Mouse (Mus musculus) frontal cortex, postnatal 14 days (tissue): ENCODE results near the gene Hk2.

Source experiments
- DNase-seq, 2 experiments: peaks; one replicate each; pipeline ENCODE4 v3.0.0; 2022; ENCODE audit warnings: low spot score in 2 of 2

The Hk2 gene

DNA sequence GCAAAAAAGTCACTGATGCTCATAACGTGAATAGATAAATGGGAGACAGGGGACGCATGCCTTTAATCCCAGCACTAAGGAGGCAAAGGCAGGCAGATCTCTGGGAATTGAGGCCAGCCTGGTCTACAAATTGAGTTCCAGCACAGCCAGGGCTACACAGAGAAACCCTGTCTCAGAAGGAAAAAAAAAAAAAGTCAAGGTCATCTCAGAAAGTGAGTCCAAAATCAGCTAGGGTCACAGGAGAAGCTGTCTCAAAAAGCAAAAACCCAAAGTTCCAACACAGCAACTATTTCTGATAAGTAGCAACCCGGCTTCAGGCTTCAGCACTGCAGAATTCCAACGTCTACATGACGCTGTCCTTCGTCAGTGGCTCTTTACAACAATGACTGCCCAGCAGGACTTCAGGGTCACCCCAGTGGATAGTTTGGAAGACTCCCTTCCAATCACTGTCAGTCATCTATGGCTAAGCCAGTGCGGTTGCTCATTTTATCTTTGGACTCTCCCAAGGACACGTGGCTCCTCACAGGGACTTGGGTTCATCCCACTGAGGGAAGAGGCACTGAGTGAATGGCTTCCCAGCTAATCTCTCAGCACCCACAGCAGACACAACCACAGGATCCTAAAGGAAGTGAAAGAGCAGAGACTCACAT is 33.3 kb downstream of the Hk2 start:
- DNase-seq, result no peak

DNA sequence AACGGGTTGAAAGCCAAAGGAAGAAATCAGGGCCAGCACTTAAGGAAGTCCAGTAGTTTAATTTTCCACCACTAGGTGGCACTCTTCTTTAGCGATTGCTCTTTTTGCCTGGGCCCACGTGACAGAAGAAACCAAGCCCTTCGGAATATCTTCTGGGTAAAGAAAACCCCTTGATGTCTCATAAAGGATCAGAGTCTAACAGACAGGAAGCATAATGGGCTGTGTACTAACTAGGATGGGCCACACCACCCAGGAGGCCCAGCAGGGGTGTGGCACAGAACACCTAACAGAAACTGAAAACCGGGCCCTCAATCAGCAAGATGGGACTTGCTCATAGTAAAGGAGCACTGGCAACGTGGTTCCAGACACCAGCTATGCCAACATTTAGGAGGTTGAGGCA is 34.0 kb downstream of the Hk2 start:
- peak in 1 of 2 experiments; percentile 27 for DNase-seq

DNA sequence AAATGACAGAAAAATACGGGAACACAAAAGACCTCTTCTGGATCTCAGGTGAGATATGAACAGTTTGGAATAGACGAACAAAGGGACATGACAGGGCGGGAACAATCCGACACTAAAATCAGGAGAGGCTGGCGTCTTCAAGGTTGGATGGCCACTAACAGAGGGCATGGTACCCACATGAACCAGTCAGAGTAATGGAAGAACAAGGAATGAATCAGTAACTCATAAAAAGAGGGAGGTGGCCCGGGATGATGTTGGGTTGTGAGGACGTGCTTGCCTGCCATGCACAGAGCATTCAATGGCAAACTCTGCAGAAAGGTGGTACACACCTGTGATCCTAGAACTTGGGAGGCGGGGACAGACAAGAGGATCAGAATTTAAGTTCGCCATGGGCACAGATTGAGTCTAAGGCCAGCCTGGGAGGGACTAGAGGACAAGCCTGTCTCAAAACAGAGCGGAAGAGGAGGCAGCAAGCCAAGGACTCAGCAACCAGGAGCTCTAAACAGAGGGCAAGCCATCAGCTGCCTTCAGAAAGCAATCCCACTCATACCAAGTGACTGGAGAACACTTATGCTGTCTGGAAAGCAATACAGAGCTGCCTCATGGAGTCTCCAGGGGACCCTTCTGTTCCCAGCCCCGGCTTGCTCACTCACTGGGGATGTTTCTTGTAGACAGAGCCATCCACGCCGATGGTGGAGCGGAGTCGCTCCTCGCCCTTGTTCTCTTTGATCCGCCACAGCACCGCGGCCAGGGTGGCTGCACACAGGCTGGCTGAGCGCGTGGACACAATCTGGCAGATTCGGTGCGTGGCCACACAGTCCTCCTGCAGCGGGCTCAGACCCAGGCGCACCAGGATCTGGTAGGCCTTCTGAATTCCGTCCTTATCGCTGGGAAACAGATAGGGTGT is 36.4 kb downstream of the Hk2 start:
- no peak for DNase-seq

DNA sequence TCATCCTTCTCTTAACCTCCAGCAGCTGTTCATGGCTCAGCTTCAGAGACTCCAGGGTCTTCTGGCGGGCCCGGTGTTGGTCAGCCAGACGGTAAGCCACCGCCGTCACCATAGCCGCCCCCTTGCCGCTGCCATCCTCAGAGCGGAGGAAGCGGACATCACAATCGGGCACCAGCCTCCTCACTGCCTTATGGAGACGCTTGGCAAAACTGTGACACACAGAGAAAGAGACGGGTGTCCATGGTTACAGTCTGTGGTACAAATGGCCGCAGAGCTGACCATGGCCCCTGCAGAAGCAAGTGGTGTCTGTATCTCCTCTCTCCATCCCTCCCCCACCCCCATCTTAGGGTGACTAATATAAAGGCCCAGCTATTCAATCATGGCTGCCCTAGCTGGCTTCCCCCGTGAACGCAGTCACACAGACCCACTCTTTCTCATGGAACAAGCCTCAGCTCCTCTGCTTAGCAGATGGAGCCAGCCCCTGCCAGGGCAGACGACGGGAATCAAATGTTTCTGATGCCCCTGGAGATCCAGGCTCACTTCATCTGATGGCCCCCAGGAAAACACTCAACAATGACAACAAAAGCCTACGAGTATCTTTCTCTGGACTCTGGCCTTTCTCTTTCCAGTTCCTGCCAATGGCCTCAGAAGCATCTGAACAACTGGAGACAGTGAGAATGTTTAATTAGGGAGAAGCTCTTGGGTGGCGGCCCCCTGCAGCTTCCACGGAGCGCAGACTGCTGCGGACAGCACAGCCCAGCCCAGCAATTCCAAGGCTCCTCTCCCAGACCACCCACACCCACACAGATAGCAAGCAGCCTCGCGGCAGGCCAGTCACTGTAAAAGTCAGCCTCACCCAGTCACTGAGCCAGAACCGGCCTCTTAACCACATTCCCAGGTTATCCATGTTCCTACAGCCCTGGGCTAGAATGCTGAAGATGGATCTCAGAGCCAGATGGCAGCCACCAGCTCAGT is 37.3 kb downstream of the Hk2 start:
- DNase-seq, result no peak

DNA sequence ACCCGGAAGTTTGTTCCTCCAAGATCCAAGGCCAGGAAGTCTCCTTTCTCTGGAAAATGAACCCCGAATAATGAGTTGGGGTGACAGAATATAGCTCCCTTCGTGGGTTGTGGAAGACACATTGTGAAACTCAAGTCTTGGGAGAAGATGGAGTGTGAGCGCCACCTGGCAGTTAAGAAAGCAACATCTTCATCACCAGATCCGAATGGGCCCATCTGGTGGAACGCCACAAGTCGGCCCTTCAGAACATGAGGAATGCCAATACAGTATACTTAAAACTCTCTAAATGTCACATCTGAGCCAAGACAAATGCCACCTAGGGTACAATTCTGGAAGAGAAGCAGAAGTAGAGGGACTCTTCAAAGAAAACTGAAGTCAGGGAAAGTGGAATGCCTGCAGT is 38.9 kb downstream of the Hk2 start:
- peak in 1 of 2 experiments; percentile 13 for DNase-seq

DNA sequence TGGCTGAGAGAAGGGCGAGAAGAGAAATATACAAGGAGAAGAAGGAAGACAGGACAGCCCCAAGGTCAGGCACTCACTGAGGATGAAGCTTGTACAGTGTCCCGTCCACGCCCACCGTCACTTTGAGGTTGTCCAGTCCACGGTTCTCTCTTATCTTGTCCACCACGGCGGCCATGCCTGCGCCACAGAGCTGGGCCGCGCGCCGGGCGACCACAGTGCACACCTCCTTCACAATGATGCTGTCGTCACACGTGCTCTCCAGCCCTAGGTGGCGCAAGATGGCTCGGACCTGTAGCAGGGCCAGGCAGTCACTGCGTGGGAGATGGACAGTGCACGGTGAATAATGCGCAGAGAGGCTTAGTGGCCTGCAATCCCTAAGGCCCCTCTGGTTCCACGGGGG is 45.6 kb downstream of the Hk2 start:
- DNase-seq, result no peak

DNA sequence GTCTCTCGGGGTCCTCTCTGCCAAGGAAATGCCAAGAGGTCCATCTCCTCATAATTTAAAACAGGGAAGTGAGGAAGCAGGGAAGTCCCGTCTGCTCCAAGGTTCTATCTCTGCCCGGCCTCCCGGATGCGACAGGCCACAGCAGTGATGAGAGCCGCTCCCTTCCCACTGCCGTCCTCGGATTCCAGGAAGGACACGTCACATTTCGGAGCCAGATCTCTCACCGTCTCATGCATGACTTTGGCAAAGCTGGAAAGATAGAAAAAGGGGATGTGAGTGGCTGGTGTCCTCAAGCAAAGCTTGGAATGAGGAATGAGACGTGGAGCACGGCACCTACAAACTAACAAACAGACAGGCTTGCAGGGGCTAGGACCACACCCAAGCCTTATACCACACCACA is 47.0 kb downstream of the Hk2 start:
- DNase-seq, result no peak

DNA sequence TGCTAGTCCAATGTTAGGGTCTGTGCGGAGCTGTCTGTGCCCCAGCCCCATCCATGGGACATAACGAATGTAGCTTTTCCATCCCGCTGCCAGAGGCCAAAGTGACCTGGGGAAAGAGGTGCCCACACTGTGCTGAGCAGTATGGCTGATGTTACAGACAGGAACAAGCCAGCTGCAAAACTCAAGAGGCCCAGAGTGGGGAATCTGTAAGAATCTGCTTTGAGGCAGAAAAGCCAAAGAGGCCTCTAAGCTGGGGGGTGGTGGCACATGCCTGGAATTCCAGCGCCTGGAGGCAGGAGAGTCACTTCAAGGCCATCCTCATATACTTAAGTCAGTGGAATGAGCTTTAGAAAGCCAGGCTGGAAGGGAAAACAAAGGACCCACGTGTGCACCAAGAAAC is 50.9 kb downstream of the Hk2 start:
- DNase-seq, result no peak

DNA sequence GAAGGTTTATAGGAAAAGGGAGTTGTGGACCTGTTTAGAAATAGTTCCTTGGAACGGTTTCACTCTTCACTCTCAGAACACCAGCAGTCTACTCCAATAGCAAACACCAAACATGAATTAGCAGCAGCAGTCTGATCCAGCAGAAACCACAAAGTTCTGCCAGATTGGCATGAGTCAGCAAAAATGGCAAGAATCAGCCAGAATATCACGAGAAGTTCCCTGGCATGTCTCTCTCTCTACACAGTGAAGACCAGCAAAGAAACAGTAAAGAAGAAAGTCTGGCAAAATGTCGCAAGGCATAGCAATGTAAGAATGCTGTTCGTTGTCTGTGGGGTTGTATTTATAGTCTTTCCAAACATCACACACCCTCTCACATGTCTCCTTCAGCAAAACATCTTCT is 58.1 kb downstream of the Hk2 start:
- no peak for DNase-seq

DNA sequence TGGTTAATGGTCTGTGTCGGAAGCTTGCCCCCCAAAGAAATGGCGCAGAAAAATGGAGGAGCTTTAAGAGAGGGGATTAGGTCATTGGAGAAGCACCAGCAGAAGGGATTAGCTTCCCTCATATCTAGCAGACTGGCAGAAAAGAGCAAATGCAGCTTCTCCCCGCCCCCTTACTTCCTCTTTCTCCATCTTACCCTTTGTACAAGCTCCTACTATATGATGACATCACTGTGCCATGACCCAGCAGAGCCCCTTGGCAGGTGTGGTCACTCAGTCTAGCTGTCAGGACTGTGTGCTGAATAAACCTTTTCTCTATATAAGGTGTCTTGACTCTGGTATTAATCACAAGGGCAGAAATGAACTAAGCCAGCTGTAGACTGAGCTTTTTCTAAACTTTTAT is 58.6 kb downstream of the Hk2 start:
- no peak for DNase-seq

DNA sequence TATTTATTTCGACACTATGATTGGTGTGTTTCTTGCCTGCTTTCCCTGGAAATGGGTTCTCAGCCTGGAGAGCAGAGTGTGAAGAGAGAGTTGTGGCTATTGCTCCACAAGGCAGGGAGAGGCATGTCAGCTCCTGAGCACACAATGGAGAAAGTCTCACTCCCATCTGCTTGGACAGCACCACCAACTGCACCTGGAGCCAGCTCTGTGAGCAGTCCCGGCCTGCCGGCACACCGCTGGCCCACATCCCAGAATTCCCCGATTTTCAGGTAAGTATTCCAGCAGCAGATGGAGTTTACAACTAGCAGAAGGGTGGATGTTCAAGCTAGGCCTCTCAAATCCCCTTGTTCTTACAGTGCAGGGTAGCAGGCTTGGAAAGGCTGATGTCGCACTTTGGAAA is 59.0 kb downstream of the Hk2 start:
- no peak for DNase-seq

DNA sequence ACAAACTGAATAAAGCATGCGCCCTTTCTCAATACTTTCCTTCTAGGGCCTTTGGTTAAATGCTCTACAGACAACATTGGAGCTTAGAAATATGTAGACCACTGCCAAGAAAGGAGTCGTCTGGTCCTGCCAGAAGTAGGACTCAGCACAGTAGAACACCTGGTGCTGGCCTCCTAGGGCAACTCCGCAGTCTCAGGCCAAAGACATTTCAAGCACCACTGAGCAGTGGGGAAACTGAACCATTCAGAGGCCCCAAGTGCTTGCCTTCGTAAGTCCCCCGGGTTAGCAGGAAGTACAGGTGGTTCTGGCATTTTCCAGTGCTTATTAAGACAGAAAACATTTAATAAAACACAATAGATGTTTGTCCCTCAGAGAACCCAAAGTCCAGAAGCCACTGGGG is 59.4 kb downstream of the Hk2 start:
- no peak for DNase-seq

DNA sequence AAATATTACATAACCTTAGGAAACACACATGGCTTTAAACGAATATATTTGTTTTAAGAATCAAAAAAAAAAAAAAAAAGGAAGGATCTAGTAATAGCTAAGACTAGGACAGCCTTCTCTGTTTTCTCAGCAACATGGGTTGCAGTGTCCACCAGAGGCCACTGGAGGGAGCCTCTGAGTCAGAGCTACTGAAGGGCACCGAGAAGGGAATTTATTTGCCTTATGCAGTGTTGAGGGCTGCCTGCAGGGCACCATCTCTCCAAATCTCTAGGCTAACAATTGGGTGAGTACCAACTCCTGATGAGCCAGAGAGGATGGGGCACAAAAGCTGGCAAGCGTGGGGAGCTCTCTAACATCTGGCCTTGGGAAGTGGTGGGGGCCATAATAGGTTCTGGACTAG is 60.0 kb downstream of the Hk2 start:
- peak; percentile 61 to 76 for DNase-seq

DNA sequence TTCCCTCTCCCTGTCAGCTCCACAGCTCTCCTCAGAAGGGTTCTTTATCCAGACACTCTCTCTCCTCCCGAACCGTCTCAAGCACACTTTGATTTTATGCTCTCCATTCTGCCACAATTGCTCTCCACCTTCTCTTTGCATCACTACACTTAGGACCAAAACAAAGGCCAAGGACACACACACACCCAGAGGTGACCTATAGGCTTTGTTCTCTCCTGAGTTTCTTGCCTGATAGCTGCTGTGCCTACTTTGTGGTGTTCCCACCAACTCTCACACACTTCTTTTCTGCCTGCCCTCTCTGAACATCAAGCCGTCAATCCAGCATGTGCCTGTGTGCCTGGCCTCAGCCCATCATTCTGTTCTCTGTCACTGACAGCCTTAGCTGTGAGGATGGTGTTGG is 66.5 kb downstream of the Hk2 start:
- no peak for DNase-seq

DNA sequence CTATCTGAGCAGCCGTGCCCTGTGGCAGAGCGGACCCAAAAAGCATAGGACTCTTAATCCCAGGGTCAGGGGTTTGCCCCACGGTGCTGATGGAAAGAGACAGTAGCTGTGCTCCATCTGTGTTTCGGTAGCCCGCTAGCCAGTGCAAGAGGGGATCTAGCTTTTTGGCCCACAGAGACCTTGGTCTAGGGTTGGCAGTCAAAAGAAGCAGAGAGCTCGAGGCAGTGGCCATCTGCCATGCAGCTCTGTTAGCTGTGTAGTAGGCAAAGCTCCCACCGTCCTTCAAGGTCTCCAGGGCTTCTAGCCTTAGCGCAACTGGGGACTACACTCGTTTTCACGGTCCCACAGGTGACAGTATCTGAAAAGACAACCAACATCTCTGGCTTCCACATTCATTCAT is 67.0 kb downstream of the Hk2 start:
- DNase-seq, result no peak

DNA sequence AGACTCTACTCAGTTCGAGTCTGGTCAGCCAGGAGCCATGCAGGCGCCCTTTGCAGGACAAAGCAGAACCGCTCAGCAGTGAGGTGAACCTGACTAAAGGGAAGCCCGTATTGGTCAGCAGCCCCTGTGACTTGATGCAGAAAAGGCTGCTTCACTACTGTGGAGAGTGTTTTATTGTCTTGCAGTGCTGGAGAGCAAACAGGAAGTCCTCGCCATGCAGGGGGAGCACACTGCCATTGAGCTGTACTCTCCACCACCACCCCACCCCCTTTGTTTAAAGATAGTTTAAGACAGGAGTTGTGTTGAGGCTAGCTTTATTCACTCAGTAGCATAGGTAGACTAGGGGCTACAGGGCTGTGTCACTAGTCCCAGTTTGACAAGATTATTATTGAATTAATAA is 69.0 kb downstream of the Hk2 start, which contains the start of gene Pole4:
Pole4 (minus strand) TSS at position 145 of the 400 bp plus-strand sequence.
- no peak for DNase-seq

DNA sequence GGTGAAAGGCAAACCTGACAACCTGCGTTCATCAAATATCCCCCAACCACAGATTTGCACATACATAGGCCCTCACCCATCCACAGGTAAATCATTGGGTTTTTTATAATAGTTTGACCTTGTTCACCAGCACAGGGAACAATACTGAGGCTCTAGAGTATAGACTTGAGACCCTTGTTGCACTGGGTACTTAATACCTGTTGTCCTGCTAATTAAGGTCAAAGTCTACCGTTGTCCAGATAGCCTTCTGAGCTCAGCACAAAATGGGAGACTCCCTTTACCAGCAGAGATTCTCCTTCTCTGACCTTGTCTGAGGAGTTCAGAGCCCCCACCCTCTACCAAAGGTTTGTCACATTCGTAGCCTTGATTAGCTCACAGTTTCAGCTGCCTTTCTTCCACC is 70.5 kb downstream of the Hk2 start:
- DNase-seq, result no peak

DNA sequence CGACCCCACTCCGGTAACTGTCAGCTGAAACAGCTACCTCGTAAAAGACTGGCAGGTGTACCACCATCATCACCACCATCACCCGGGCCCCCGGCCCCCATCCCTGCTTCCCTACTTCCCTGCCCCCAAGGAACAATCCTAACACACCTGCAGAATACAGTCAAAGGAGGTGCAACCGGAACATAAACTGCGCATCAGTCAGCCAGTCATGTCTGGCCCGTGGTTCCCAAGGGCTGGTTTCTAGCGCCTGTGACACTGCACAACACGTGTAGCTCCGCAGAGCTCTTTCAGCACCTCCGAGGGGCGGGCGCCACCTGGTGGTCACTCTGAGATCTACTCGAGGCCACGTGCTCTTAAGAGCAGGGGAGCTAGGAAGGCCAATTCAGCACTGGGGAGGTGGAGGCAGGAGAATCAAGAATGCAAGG is 71.6 kb downstream of the Hk2 start:
- peak; percentile 58 to 80 for DNase-seq

DNA sequence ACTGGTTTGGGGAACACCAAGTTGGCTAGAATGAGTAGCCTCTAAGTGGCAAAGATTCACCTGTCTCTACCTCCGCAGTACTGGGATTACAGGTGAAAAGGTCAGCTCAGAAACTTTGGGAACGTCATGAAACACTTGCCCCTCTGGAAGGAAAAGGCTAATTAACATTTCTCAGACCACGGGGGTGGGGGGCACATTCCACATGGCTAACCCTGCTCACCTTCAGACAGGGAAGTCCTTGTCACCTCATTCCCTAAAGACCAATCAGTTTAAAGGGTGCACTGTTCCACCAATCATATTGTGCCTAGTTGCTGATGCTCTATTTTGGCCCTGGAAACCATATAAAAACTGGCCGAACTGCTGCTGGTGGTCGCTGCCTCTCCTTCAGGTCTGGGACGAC is 73.0 kb downstream of the Hk2 start:
- no peak for DNase-seq

DNA sequence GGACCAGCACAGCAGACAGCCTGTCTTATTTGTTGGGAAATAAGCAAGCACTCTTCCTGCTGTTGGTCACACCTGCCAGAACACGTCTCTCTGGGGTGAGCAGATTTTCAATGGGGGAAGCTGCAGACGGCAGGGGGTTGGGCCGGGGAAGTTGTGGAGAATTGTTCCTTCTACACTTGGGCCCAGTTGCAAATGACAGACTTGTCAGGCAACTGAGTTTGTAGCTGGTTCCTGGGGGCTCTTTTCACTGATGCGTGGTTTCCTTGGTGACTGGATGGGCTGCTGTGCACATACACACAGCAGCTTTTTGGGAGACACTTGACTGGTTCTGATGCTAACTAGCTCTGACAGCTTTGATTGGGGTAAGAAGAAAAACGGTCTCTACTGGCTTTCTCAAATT is 74.4 kb downstream of the Hk2 start:
- DNase-seq, result no peak

DNA sequence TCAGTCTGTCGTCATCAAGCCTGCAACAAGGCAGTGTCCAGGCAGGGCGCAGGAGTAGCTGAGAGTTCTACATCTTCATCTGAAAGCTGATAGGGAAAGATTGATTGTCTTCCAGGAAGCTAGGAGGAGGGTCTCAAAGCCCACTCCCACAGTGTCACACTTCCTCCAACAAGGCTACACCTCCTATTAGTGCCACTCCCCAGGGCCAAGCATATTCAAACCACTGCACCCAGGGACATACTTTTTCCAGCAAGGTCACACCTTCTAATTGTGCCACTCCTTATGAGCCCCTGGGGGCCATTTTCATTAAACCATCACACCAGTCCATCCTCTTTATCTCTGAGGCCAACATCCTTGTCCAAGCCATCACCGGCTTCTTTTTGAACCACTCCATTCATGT is 77.5 kb downstream of the Hk2 start:
- DNase-seq, result no peak

DNA sequence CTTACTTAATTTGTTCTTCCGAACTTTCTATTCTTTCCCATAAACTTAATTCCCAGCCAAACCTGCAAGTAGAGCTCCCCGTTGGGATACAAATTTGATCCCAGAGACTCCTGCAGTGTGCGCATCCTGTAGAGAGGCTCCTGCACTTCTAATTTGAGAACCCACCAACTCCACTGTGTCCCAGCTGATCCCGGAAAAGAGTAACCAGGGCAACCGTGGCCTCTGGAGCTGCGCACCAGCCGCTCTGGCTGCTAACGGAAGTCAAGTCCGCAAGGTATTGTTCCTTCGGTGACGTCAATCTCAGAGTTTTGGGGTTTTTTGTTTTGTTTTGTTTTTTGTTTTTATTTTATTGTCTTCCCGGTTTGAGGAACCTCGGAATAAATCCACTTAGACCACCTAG is 79.6 kb downstream of the Hk2 start:
- no peak for DNase-seq
